Mouse (Mus musculus) testis, adult 2 months (tissue): ENCODE measurements around the gene Rps27.

Experiments
- CTCF ChIP-seq: fragments of 200-500 bp; IDR thresholded peaks from 2 replicates; pipeline ENCODE4 v1.5.1; 2012; ENCODE audit warnings: low read depth, mild to moderate bottlenecking, inconsistent platforms, low read length, moderate library complexity; ENCODE audit not compliant: control insufficient read depth, insufficient read depth, insufficient replicate concordance
- POLR2A ChIP-seq: fragments of 200-500 bp; IDR thresholded peaks from 2 replicates; pipeline ENCODE4 v1.6.1; 2012; ENCODE audit warnings: low read depth, mild to moderate bottlenecking, inconsistent platforms, low read length, moderate library complexity; ENCODE audit not compliant: control insufficient read depth

DNA sequence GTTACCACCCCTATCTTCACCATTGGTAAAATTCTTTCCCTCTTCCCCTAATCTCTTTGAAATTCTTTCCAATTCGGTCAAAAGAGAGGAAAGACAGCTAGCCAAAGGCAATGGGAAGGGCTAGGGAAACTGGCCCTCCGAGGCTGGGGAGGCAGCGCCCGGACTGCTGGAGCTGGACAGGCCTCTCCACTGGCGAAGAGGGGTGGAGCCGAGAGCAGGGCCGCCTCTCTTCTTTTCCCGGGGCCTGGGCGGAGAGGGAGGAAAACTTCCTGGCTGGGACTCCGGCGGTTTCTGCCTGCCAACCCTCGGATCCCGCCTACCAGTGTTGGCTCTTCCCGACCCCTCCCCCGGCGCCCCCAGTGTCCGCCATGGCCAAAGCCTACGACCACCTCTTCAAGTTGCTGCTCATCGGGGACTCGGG, 7.1 kb upstream of the Rps27 start:
- TF ChIP-seq POLR2A (peak; percentile 41; the same call in 1 of the 2 replicates), CTCF (no peak)
